8 mouse cellular contexts compared by ENCODE assay signal in genomic region chr10:85458744-85459344, GRCm38 (mm10).
DNase-seq lines count a peak whose midpoint lies in the region; ATAC-seq lines count a peak whose summit lies in the region.

No protein-coding gene starts in this region.

- H3K4me1 ChIP-seq in hindbrain, embryonic 16.5 days (ENCODE audit: control insufficient read depth, insufficient read depth, low read depth, low read length) = peaks cover 6% of the 10 kb centered on the region
- peaks cover 4% of the 10 kb centered on the region; the same call in 1 of the 2 replicates for H3K4me1 ChIP-seq in lung, embryonic 16.5 days (replicated peaks; ENCODE audit: control insufficient read depth, insufficient read depth, low read length)

- DNase-seq in left cerebral cortex, postnatal 36 days (ENCODE audit: low spot score in 2 of 2) = peak; percentile 17 to 35
- DNase-seq in left cerebral cortex, postnatal 10 days (ENCODE audit: extremely low spot score in 1 of 2, low spot score in 2 of 2) = no peak
- DNase-seq in fibroblast of lung, adult 2 months (ENCODE audit: low read depth) = peak; percentile 47
- DNase-seq in right cerebral cortex, postnatal 4 days = peak; percentile 14
- DNase-seq in thymus, postnatal 14 days = no peak

- H3K27ac ChIP-seq in hindbrain, embryonic 16.5 days (ENCODE audit: low read depth, low read length) = peak overlapping the region; percentile 53
- H3K27ac ChIP-seq in lung, embryonic 16.5 days (ENCODE audit: low read length) = no peak overlapping the region

- H3K9ac ChIP-seq in hindbrain, embryonic 16.5 days (ENCODE audit: low read depth, low read length) = peak overlapping the region; percentile 25; the same call in 1 of the 2 replicates
- H3K9ac ChIP-seq in lung, embryonic 16.5 days (ENCODE audit: low read length) = no peak overlapping the region

- H3K27me3 ChIP-seq in hindbrain, embryonic 16.5 days (replicated peaks; ENCODE audit: control insufficient read depth, insufficient read depth, low read length) = no peaks in the 10 kb centered on the region
- H3K27me3 ChIP-seq in lung, embryonic 16.5 days (ENCODE audit: control insufficient read depth, insufficient read depth, low read depth, low read length) = no peaks in the 10 kb centered on the region

- intact Hi-C loops in left cerebral cortex, postnatal 36 days (cut with DNase I) = no loop called here
- intact Hi-C loops in left cerebral cortex, postnatal 10 days (cut with DNase I) = no loop called here

- peak; percentile 67 for ATAC-seq in hindbrain, embryonic 16.5 days
- ATAC-seq in lung, embryonic 16.5 days (ENCODE audit: low read depth) = peak; percentile 86
- ATAC-seq in granulocyte monocyte progenitor cell, adult 5-6 weeks (replicated peaks; ENCODE audit: poor library complexity, severe bottlenecking) = no peak

- WGBS in hindbrain, embryonic 16.5 days = 32% methylated on average over 17 of the region's 17 CpGs
- WGBS in lung, embryonic 16.5 days = 26% methylated on average over 17 of the region's 17 CpGs

- no peaks in the 10 kb centered on the region for H3K9me3 ChIP-seq in hindbrain, embryonic 16.5 days (ENCODE audit: control insufficient read depth, low read length)
- H3K9me3 ChIP-seq in lung, embryonic 16.5 days (ENCODE audit: control insufficient read depth, low read length) = no peaks in the 10 kb centered on the region

- H3K36me3 ChIP-seq in hindbrain, embryonic 16.5 days (ENCODE audit: control insufficient read depth, insufficient read depth, low read length) = no peaks in the 10 kb centered on the region
- H3K36me3 ChIP-seq in lung, embryonic 16.5 days (ENCODE audit: control insufficient read depth, insufficient read depth, low read length) = no peaks in the 10 kb centered on the region

- peak overlapping the region; percentile 38 for H3K4me2 ChIP-seq in hindbrain, embryonic 16.5 days (ENCODE audit: low read length)
- no peak overlapping the region for H3K4me2 ChIP-seq in lung, embryonic 16.5 days (ENCODE audit: low read depth, low read length)

- no peak overlapping the region for H3K4me3 ChIP-seq in hindbrain, embryonic 16.5 days (ENCODE audit: low read length)
- H3K4me3 ChIP-seq in lung, embryonic 16.5 days (ENCODE audit: low read length) = no peak overlapping the region

Comparison
In these comparisons a context has a peak if more than half of its experiments do, and no peak if none do; other contexts are left out.
1. DNase-seq: peak in left cerebral cortex, postnatal 36 days (2 of 2), fibroblast of lung, adult 2 months (single experiment) and right cerebral cortex, postnatal 4 days (single experiment); none in left cerebral cortex, postnatal 10 days (0 of 2) and thymus, postnatal 14 days (single experiment).